Mouse (Mus musculus): ENCODE measurements around the gene Ubl4b.

DNA sequence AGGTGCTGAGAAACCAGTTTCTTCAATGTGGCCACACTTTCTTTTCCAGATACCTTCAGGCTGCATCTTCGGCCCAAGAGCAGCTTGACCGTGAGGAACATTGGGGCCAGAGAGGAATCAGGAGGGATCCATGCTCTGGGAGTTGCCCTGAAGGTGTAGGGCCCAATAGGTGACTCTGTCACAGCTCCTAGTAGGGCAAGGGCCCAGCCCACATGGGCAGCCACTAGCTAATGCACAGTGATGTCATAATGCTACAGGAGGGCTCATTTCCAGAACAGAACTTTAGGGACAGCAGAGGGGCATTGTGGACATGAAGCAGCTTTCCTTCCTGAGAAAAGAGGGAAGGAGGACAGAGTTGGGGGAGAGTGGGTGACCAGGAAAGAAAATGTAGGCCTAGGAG, at the start of gene Ubl4b:
- TF ChIP-seq POLR2A (IDR thresholded peaks at IDR 0.05; ENCODE audit: extremely low read depth, insufficient read depth, low read length) (no peak), CTCF (IDR thresholded peaks at IDR 0.05; ENCODE audit: extremely low read depth, insufficient read depth, low read length) (no peak)

Data from cortical plate, adult 2 months (tissue).